Mouse (Mus musculus) lung, adult 2 months (tissue): ENCODE results near the gene Gtf3c1. TPM values are rescaled to one million over a fixed set of nuclear protein-coding genes. Genes with fewer than 3 reads are reported as not detected.
"Not testable (repeated sequence)": the region's sequence is repeated elsewhere in the genome, so short reads cannot be mapped to it uniquely, and the experiment has no call there.

Experiments
- DNase-seq: peaks from one replicate; pipeline ENCODE4 v3.0.0; 2022
- H3K4me1 ChIP-seq: fragments of 200-500 bp; 2 replicates; pipeline ENCODE4 v1.6.1; 2011; ENCODE audit warnings: low read length; ENCODE audit not compliant: control insufficient read depth, insufficient read depth
- H3K4me3 ChIP-seq: fragments of 200-500 bp; replicated peaks from 2 replicates; pipeline ENCODE3; 2011; ENCODE audit warnings: low read depth, mild to moderate bottlenecking, control low read depth, low read length; ENCODE audit errors: extremely low read depth
- CTCF ChIP-seq: fragments of 200-500 bp; IDR thresholded peaks from 2 replicates; pipeline ENCODE4 v1.5.1; 2011; ENCODE audit warnings: mild to moderate bottlenecking, low read length, control low read depth; ENCODE audit not compliant: insufficient read depth
- POLR2A ChIP-seq: fragments of 200-500 bp; IDR thresholded peaks from 2 replicates; pipeline ENCODE4 v1.6.1; 2011; ENCODE audit warnings: low read depth, mild to moderate bottlenecking, control low read depth, low read length, borderline replicate concordance; ENCODE audit errors: extremely low read depth
- WGBS: fragments of 180-500 bp; shearing (Covaris S2); methylation state at CpG from one replicate; pipeline ENCODE4 v1.1.7; 2018; 5-methylcytosine and 5-hydroxymethylcytosine counted together
- polyA plus RNA-seq: library from polyadenylated mRNA; depleted of rRNA; stranded (reverse); fragments of >200 nt; gene quantifications from 2 replicates; pipeline ENCODE4 v1.2.3, GENCODE M21; 2012

Gtf3c1 gene
- polyA plus RNA-seq, 1 experiment = 68.4 TPM

DNA sequence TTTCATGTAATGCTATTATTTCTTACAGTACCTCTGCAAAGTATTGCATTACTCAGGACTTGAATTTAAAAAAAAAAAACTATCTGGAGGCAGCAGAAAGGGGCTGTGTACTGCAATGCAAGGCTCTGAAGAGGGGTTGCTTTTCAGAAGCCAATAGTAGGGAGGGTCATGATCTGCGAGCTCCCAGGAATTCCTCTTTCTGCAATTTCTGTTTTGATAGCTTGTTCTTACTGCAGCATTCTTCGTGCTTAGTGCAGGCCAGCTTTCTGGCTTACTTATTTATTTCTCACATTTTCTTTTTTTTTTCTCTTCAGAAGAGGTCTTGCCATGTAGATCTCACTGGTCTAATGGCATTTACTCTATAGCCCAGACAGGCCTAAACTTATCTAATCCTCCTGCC is 32.9 kb upstream of the Gtf3c1 start:
- DNase-seq = no peak
- WGBS = 74% methylated on average over 2 of the region's 2 CpGs
- H3K4me3 ChIP-seq = no peak overlapping the region

DNA sequence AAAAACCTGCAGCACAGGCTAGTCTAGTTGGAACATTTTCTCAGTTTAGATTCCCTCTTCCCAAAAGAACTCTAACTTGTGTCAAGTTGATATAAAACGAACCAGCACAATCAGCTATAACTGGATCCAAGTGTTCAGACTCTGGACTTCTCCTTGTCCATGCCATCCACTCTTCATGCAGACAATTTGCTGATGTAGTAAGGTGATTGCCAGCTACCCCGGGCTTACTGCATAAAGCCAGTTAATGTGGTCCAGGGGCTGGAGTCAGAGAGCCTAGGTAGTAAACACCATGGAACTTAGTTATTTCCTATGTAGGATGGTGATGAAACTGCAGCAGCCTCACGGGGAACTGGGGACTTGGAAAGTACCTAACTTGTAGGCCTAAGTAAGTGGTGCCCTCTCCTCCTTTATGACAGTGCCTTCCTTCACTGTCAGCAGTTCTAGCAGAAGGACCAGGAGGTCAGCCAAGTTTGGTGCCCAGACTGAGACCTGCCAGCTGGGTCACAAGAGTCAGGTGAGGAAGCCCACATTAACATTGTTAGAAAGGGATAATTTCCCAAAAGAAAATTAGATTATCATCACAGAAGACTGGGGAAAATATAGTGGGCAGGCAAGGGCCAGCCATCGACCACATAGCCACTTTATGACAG is 28.9 kb upstream of the Gtf3c1 start:
- 80% methylated on average over 4 of the region's 4 CpGs for WGBS
- no peak overlapping the region for H3K4me3 ChIP-seq
- DNase-seq = no peak
- H3K4me1 ChIP-seq = no peaks in the 10 kb centered on the region; the same call in 1 of the 2 replicates
- TF ChIP-seq POLR2A (no peak), CTCF (no peak)

More for the DNA sequence above, 32.9 kb upstream of the Gtf3c1 start:
- no peaks in the 10 kb centered on the region; the same call in 1 of the 2 replicates for H3K4me1 ChIP-seq
- TF ChIP-seq POLR2A (no peak), CTCF (no peak)

DNA sequence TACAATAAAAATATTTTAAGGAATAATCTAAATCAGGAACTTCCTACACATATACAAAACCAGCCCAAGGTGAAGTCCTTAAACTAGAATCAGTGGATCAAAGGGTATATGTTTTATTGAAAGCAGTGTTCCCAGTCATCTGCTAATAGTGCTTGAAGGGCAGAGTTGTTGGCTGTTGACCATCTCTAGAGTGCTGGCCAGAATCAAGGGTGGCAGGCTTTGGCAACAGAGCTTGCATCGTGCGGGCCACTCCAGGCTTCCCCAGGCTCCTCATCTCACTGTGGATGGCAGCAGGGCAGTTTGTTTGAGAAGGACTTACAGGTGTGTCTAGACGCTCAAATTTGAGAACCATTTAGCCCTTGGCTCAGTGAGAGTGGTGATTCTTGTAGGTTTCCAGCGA is 26.2 kb upstream of the Gtf3c1 start:
- TF ChIP-seq POLR2A = no peak
- TF ChIP-seq CTCF = no peak
- no peak for DNase-seq
- 85% methylated on average over 4 of the region's 4 CpGs for WGBS

DNA sequence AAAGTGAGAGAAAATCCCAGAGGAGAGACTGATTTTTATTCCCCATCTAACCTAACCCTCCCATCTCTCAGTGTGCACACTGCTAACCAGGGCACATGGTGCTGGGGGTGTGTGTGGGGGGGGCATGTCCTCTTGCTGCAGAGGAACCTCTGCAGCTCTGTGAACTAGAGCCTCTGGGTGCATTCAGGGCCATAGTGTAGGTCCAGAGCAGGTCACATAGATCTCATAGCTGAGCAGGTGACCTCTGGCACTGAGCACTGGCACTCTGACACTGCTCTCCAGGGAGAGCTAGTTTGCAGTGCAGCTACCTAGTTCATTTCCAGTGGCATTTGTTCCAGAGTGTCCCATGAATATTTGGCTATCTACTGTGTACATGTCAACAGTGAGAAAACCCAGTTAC is 24.1 kb upstream of the Gtf3c1 start:
- H3K4me3 ChIP-seq = no peak overlapping the region
- H3K4me1 ChIP-seq = no peaks in the 10 kb centered on the region
- no peak for DNase-seq
- TF ChIP-seq POLR2A = no peak
- TF ChIP-seq CTCF = no peak

More for the DNA sequence above, 26.2 kb upstream of the Gtf3c1 start:
- no peaks in the 10 kb centered on the region for H3K4me1 ChIP-seq
- no peak overlapping the region for H3K4me3 ChIP-seq

DNA sequence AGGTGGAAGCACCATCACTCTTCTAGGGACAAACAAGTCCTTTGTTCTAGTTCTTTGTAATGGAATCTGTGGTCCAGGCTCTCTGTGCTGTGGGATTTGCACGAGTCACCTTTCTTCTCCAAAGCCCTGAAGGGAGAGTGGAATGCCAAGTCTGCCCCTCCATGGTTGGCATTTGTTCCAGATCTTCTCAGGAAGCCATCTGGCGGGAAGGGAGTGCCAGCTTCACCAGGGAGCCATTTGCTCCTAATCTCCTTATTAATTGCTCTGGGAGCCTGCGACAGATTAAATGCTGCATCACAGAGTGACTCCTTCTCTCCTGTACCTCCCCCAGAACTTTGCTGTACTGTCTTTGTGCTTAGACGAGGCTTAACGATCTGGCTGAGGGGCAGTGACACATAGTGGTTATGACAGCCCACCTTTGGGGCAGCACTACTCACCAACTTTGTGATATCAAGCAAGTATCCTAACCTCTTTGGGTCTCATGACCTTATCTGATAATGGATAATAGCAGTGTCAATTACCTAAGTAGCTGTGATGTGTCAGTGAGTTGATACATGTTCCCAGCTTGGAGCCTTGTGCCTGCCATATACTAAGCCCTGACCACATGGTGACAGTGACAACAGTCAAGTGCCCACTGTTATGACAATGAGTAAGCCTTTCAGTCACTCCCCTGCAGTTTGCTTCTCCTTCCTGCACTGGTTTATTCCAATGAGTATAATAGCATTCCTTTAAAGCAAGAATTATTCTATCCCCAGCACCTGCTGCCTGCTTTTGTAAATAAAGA is 15.8 kb upstream of the Gtf3c1 start:
- 66% methylated on average over 5 of the region's 5 CpGs for WGBS
- Histone ChIP-seq H3K4me1 (peaks cover 4% of the 10 kb centered on the region; the same call in 1 of the 2 replicates), H3K4me3 (no peak overlapping the region)
- TF ChIP-seq CTCF (no peak), POLR2A (no peak)
- no peak for DNase-seq

DNA sequence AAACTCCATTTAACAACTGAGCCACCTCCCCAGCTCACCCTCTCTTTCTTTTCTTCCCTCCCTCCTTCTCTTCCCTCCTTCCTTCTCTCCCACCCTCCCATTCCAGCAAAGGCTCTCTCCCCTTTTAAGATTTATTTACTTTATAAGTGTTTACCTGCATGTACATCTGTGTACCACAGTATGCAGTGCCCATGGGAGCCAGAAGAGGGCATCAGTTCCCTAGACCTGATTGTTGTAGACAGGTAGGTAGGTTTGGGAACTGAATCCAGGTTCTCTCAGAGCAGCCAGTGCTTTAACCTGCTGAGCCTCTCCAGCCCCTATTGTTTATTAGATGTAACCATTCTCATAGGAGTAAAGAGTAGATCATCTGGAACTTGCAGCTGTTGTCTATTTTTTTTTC is 14.5 kb upstream of the Gtf3c1 start:
- peaks cover 9% of the 10 kb centered on the region for H3K4me1 ChIP-seq
- DNase-seq = no peak
- H3K4me3 ChIP-seq = no peak overlapping the region
- TF ChIP-seq CTCF (no peak), POLR2A (no peak)

DNA sequence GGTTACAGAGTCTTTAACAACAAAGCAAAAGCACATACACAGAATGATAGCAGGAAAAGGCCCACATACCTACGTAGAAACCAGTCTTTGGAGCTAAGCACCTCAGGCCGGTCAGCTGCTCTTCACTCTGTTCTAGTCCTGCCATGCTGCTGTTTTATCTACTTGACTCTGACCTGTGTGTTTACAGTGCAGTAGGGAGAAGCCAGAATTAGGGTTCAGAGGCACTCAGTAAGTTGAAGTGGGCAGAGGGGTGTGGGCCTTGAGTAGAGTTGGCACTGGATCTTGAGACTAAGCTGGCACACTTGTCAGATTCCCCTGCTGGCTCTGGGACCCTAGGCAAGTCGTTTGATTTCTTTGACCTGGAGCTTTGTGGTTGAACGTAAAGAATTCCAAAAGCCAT is 13.5 kb upstream of the Gtf3c1 start:
- DNase-seq = peak; percentile 43
- no peak overlapping the region for H3K4me3 ChIP-seq
- no peak for TF ChIP-seq POLR2A
- no peak for TF ChIP-seq CTCF
- H3K4me1 ChIP-seq = peaks cover 16% of the 10 kb centered on the region
- WGBS = 63% methylated on average over 4 of the region's 4 CpGs

DNA sequence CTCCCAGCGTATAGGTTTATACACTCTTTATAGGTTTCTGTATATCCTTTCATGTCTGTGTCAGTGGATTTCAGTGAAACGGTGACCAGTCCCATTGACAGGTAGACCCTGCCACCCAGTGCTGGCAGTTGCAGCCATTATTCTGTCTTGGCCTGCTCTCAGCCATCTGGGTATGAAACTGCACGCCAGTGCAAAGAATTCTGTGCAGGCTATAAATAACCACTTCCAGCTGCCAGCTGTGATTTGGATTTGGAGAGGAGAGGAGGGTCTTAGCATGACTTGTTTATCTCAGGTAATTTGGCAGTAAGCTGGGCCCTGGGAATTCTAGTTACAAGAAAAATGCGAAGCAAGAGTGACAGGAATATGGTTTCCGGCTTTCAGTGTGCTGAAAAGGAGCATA is 12.8 kb upstream of the Gtf3c1 start:
- no peak for TF ChIP-seq POLR2A
- TF ChIP-seq CTCF = no peak
- peaks cover 16% of the 10 kb centered on the region for H3K4me1 ChIP-seq
- no peak overlapping the region for H3K4me3 ChIP-seq
- 54% methylated on average over 5 of the region's 5 CpGs for whole genome bisulfite sequencing
- DNase-seq = no peak

DNA sequence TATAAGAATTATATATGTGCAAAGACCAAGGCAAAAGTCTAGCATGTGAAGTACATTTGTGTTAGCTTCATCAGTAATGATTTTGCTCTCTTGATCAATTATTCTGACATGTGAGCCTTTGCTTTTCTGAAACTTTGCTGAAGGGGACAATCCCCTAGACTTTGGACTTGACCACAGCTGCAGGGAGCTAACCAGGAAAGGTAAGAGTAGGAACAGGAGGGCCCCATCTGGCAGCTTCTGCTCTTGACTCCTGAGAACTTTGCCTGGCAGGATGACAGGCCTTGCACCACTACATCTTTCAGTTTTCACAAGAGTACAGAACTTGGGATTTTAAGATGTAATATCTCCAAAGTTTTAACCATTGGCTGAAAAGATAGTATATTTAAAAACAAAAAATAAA is 10.0 kb upstream of the Gtf3c1 start:
- no peak for DNase-seq
- Histone ChIP-seq H3K4me1 (peaks cover 20% of the 10 kb centered on the region), H3K4me3 (no peak overlapping the region)
- no peak for TF ChIP-seq POLR2A
- no peak for TF ChIP-seq CTCF

DNA sequence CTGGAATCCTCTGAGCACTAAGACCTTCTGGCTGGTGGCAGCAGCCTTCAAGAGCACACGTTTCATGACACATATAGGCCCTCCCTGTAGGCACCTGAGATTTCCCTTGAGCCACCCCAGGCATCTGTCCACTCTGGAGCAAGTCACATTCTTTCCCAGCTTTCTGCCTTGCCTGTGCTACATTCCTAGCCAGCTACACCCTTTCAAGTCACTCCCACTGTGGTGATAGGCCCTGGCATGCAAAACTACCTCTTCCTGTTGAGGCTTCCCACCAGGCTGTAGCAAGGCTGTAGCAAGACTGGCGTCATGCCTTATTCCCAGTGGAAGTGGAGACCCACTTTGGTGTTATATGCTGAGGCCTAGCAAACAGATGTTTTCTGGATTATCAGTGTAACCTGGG is 9.1 kb upstream of the Gtf3c1 start:
- DNase-seq = peak; percentile 39
- no peak overlapping the region for H3K4me3 ChIP-seq
- H3K4me1 ChIP-seq = peaks cover 20% of the 10 kb centered on the region
- 34% methylated on average over 2 of the region's 2 CpGs for WGBS
- no peak for TF ChIP-seq CTCF
- no peak for TF ChIP-seq POLR2A

DNA sequence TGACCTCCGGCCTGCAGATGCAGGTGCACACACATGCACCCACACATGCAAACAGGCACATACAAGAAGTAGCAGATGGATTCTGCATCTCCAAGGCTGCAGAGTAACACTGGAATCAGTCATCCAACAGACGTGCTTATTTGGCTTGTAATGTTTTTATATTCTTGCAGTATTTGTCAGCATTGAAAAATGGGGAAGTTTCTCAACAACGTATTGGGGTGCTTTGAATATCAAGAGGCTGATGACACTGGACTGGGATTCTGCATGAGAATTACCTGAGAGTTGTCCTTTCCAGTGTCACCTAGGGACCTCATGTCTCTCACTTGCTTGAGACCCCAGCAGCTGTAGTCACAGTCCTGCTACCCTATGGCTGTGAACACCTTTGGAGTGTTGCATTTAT is 7.2 kb upstream of the Gtf3c1 start:
- no peak for DNase-seq
- WGBS = 85% methylated on average over 3 of the region's 3 CpGs
- no peak for TF ChIP-seq CTCF
- no peak for TF ChIP-seq POLR2A
- Histone ChIP-seq H3K4me1 (peaks cover 17% of the 10 kb centered on the region), H3K4me3 (no peak overlapping the region)

DNA sequence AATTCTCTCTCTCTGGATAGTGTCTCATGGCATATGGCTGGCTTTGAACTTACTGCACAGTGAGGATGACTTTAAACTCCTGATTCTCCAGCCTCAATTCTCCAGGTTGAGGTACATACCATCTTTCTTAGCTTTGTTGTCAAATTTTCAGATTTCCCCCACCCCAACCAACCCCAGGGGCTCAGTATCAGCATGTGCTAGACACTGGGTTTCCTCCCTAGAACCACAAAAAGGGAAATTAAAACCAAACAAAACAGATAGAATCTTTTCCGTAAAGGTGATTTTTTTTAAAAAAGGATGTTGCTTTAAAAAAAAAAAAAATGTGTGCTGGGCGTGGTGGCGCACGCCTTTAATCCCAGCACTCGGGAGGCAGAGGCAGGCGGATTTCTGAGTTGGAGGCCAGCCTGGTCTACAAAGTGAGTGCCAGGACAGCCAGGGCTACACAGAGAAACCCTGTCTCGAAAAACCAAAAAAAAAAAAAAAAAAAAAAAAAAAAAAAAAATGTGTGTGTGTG is 6.0 kb upstream of the Gtf3c1 start:
- 86% methylated on average over 6 of the region's 7 CpGs for WGBS
- not testable (repeated sequence) for H3K4me3 ChIP-seq, DNase-seq
- H3K4me1 ChIP-seq = peaks cover 18% of the 10 kb centered on the region
